Mouse (Mus musculus) embryonic facial prominence, embryonic 12.5 days (tissue): Measurements from ENCODE around the gene Socs3. TPM values are rescaled to one million over a fixed set of nuclear protein-coding genes. Genes with fewer than 3 reads are reported as not detected.

Experiments used
- ATAC-seq: fragments of 200-750 bp; cut with Nextera tagmentation; 2 replicates; pipeline ENCODE4 v1.8.0; 2017; ENCODE audit not compliant: insufficient number of reproducible peaks, insufficient read depth, low FRiP score, low TSS enrichment
- H3K27ac ChIP-seq: fragments of 300-500 bp; sonication (generic); 2 replicates; pipeline ENCODE4 v1.5.1; 2016; ENCODE audit warnings: mild to moderate bottlenecking
- H3K27me3 ChIP-seq: fragments of 300-500 bp; sonication (generic); 2 replicates; pipeline ENCODE4 v1.6.1; 2016; ENCODE audit warnings: mild to moderate bottlenecking, moderate library complexity
- H3K36me3 ChIP-seq: fragments of 300-500 bp; sonication (generic); 2 replicates; pipeline ENCODE4 v1.6.1; 2016; ENCODE audit warnings: mild to moderate bottlenecking
- H3K4me1 ChIP-seq: fragments of 300-500 bp; sonication (generic); 2 replicates; pipeline ENCODE4 v1.6.1; 2016
- H3K4me2 ChIP-seq: fragments of 300-500 bp; sonication (generic); replicated peaks from 2 replicates; pipeline ENCODE4 v1.6.1; 2016; ENCODE audit warnings: mild to moderate bottlenecking, moderate library complexity
- H3K4me3 ChIP-seq: fragments of 300-500 bp; sonication (generic); 2 replicates; pipeline ENCODE4 v1.5.1; 2016; ENCODE audit warnings: mild to moderate bottlenecking
- H3K9ac ChIP-seq: fragments of 300-500 bp; sonication (generic); 2 replicates; pipeline ENCODE4 v1.6.1; 2016; ENCODE audit warnings: mild to moderate bottlenecking, moderate library complexity
- H3K9me3 ChIP-seq: fragments of 300-500 bp; sonication (generic); 2 replicates; pipeline ENCODE4 v1.6.1; 2016; ENCODE audit warnings: mild to moderate bottlenecking, moderate library complexity
- WGBS: fragments of 180-500 bp; shearing (Covaris S2); methylation state at CpG from one replicate; pipeline ENCODE4 v1.1.7; 2016; 5-methylcytosine and 5-hydroxymethylcytosine counted together
- microRNA-seq: library from miRNA; unstranded; fragments of <30 nt; microRNA quantifications from one replicate; pipeline ENCODE4, GENCODE M21; 2017
- polyA plus RNA-seq: library from polyadenylated mRNA; unstranded; fragments of >200 nt; fragmentation: Nextera tagmentation; extraction: Ambion mirVana; gene quantifications from 2 replicates; pipeline ENCODE4 v1.2.1, GENCODE M21; 2016

The Socs3 gene
- polyA plus RNA-seq, 1 experiment from 2014 or later: 18.4 TPM

DNA sequence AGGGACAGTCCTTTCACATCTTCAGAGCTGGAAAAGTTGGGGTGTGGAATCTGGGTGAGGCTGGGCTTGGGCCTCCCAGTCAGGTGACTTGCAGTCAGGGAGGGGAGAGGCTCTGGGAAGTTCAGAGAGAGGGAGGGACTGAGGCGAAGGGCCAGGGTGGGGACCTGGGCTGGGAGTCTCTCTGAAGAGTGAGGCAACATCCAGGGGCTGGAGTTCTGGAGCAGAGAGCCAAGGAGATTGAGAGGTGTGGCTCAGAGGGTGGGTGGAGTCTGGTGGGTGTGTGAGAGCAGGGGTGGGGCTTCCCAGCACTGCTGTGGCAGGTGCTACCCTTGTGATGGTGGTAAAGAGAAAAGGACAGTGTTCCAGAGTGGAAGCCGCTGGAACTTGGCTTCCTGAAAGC lies 35.7 kb downstream of the Socs3 start:
- H3K36me3 ChIP-seq: no peaks in the 10 kb centered on the region
- peaks cover 19% of the 10 kb centered on the region for H3K27me3 ChIP-seq
- 0 out of 2 replicates have a peak overlapping the region, but pooled peaks have one; percentile 12 for H3K27ac ChIP-seq
- H3K4me3 ChIP-seq: no peak overlapping the region
- no peaks in the 10 kb centered on the region for H3K9me3 ChIP-seq
- no peak overlapping the region for H3K4me2 ChIP-seq
- H3K4me1 ChIP-seq: peaks cover 73% of the 10 kb centered on the region
- 23% methylated on average over 2 of the region's 2 CpGs for WGBS
- no peak overlapping the region for H3K9ac ChIP-seq
- ATAC-seq: 0 out of 2 replicates have a peak, but pooled peaks have one; percentile 30

DNA sequence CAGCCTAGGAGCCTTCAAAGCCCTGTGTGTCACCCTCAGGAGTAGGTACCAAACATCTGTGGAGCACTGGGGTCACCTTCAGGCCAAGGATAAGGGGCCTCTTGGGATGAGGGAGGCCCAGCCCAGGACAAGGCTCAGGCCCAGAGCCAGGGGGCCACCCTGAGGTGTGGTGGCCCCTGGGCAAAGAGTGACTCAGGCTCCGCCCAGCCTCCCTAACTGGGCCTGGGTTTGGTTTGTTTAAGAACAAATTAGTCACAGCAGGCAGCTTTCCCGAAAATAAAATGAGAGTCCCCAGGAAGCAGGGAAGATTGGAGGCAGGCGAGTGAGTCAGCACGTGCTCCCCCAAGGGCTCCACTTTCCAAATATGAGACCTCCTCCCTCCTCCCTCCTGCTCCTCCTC lies 37.7 kb downstream of the Socs3 start:
- Histone ChIP-seq H3K4me2 (no peak overlapping the region), H3K9me3 (no peaks in the 10 kb centered on the region), H3K9ac (no peak overlapping the region), H3K4me1 (peaks cover 62% of the 10 kb centered on the region), H3K27me3 (peaks cover 19% of the 10 kb centered on the region), H3K4me3 (no peak overlapping the region), H3K36me3 (no peaks in the 10 kb centered on the region), H3K27ac (peak overlapping the region; percentile 77)
- WGBS: 31% methylated on average over 4 of the region's 4 CpGs
- no peak for ATAC-seq

DNA sequence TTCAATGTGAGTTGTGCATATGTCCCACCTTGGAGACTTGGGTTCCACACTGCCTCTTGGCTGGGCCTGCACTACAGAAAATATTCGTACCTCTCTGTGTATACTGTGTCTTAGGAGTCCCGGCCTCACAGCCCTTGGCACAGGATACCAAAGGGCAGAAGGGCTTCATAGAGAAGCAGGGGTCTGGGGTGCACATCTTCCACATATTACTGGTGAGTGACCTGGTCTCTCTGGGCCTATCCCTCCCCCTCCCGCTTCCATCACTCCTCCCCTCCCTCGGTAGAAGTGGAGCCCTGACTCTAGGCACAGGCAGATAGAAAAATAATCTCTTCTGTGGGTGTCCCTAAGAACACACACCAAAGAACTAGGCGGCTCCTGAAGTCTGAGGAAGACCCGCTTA lies 38.3 kb downstream of the Socs3 start:
- Histone ChIP-seq H3K9ac (no peak overlapping the region), H3K36me3 (no peaks in the 10 kb centered on the region), H3K27ac (peak overlapping the region; percentile 77; the same call in 1 of the 2 replicates), H3K9me3 (no peaks in the 10 kb centered on the region), H3K4me1 (peaks cover 58% of the 10 kb centered on the region), H3K4me2 (no peak overlapping the region), H3K4me3 (no peak overlapping the region), H3K27me3 (peaks cover 19% of the 10 kb centered on the region)
- no peak for ATAC-seq
- 46% methylated on average over 6 of the region's 6 CpGs for WGBS

DNA sequence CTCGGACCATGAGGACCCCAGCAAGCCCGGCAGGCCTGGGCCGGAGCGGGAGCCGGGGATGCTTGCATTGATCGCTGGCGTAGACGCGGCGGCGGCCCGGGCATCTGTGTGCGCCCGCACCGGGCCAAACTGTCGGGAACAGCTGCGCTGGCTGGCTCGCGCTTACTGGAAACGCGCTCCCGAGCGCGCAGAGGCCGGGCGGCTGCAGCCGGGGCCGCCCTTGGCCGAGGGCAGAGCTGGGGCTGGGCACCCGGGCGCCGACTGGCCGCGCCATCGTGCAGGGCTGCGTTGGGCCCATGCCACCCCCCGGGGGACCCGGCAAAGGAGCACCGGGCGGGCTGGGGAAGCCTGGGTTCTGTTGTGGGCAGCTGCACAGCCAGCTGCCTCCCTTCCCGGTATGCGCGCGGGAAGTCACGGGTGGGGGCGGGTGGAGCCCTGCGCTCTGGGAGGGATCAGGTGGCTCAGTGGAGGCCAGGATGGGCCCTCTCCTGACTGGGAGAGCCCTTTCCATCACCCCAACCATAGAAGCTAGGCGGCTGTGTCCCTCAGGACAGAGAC lies 39.0 kb downstream of the Socs3 start:
- H3K4me3 ChIP-seq: peak overlapping the region; percentile 43
- 0 out of 2 replicates have a peak, but pooled peaks have one; percentile 7 for ATAC-seq
- peak overlapping the region; percentile 89 for H3K4me2 ChIP-seq
- H3K4me1 ChIP-seq: peaks cover 51% of the 10 kb centered on the region
- H3K9ac ChIP-seq: peak overlapping the region; percentile 69
- WGBS: 2% methylated on average over 47 of the region's 48 CpGs
- H3K27ac ChIP-seq: no peak overlapping the region; the same call in 1 of the 2 replicates
- H3K36me3 ChIP-seq: no peaks in the 10 kb centered on the region
- no peaks in the 10 kb centered on the region for H3K9me3 ChIP-seq
- H3K27me3 ChIP-seq: peaks cover 19% of the 10 kb centered on the region

DNA sequence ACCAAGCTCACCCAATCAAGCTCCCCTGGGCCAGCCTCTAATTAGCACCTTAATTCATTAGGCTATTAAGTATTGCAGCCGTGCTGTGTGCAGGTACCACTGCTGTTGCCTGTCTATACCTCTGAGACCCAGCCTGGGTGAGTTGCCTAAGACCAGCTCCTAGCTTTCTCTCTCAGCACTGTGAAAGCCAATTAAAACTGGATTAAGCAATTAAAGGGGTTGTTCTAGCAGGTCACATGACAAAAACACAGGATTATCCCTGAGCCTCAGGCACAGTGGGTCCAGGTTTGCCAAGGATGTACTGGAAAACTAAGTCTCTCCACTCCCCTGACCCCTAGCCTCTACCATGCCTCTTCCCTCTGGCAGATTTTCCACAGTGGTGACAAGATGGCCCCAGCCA lies 44.3 kb downstream of the Socs3 start:
- no peak overlapping the region for H3K9ac ChIP-seq
- peaks cover 13% of the 10 kb centered on the region; the same call in 1 of the 2 replicates for H3K27me3 ChIP-seq
- H3K9me3 ChIP-seq: no peaks in the 10 kb centered on the region
- ATAC-seq: no peak; the same call in 1 of the 2 replicates
- H3K4me1 ChIP-seq: peaks cover under 1% of the 10 kb centered on the region; the same call in 1 of the 2 replicates
- 73% methylated on average over 1 of the region's 1 CpGs for WGBS
- H3K4me2 ChIP-seq: no peak overlapping the region
- H3K36me3 ChIP-seq: no peaks in the 10 kb centered on the region
- H3K4me3 ChIP-seq: no peak overlapping the region
- H3K27ac ChIP-seq: no peak overlapping the region

DNA sequence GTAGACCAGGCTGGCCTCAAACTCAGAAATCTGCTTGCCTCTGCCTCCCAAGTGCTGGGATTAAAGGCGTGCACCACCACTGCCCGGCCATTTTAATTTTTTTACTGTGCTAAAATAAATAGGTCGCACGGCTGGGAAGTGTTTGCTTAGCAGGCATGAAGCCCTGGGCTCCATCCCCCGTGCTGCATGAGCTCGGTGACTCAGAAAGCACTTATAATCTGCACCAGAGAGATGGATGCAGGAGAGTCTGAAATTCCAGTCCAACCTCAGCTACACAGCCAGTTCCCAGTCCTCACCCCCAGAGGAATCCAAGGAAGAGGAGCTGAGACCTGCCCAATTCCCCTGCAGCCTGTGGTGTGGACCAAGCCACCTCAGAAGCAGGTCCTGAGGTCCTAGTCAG lies 45.4 kb downstream of the Socs3 start:
- H3K27ac ChIP-seq: no peak overlapping the region
- H3K4me1 ChIP-seq: no peaks in the 10 kb centered on the region
- no peak overlapping the region for H3K4me3 ChIP-seq
- H3K4me2 ChIP-seq: no peak overlapping the region
- 69% methylated on average over 6 of the region's 6 CpGs for WGBS
- H3K36me3 ChIP-seq: no peaks in the 10 kb centered on the region
- ATAC-seq: no peak
- no peak overlapping the region for H3K9ac ChIP-seq
- 0 out of 2 replicates have a peak, but pooled peaks cover 2% of the 10 kb centered on the region for H3K27me3 ChIP-seq
- no peaks in the 10 kb centered on the region for H3K9me3 ChIP-seq

DNA sequence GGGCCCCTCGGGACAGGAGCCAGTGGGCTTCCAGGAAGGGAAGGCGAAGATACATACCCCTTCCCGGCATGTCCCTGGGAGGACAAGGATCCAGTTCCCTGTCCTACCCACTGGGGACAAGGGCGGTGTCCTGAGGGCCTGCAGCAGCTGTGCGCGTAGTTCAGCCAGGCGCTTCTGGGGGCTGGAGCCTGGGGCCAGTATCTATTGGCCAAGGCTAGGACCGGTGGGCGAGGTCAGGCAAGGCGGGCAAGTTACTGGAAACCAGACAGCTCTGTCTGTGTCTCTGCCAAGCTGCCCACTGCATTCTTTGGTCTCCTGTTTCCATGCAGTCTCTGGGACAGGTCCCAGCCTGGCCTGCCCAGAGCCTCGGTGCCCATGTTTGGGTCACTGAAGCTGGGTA lies 46.6 kb downstream of the Socs3 start:
- ATAC-seq: no peak
- Histone ChIP-seq H3K4me3 (no peak overlapping the region), H3K27ac (no peak overlapping the region), H3K27me3 (no peaks in the 10 kb centered on the region), H3K9me3 (no peaks in the 10 kb centered on the region), H3K4me1 (0 out of 2 replicates have a peak, but pooled peaks cover 5% of the 10 kb centered on the region), H3K36me3 (no peaks in the 10 kb centered on the region), H3K9ac (no peak overlapping the region), H3K4me2 (no peak overlapping the region)
- 80% methylated on average over 11 of the region's 11 CpGs for WGBS

DNA sequence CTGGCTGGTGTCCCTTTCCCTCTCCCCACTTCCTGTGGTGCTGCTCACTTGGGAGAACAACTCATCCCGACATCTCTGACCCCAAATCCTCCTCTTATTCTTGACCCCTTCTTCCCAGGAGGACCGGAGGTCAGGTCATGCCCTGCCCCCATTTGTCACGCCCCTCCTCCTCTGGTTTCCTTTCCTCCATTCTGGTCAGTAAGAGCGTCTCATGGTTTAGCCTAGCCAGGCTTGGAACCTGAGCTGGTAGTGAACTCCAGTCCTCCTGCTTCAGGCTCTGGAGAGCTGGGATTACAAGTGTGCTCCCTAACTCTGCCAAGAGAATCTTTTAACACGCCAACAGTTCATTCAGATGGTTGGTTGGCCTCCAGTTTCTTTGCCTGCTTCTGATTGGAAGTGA lies 50.6 kb downstream of the Socs3 start:
- no peak overlapping the region for H3K9ac ChIP-seq
- H3K27ac ChIP-seq: no peak overlapping the region
- H3K36me3 ChIP-seq: no peaks in the 10 kb centered on the region
- no peak overlapping the region for H3K4me2 ChIP-seq
- 0 out of 2 replicates have a peak, but pooled peaks cover 5% of the 10 kb centered on the region for H3K4me1 ChIP-seq
- ATAC-seq: no peak
- H3K4me3 ChIP-seq: no peak overlapping the region
- peaks cover 7% of the 10 kb centered on the region; the same call in 1 of the 2 replicates for H3K9me3 ChIP-seq
- H3K27me3 ChIP-seq: no peaks in the 10 kb centered on the region
- WGBS: 5% methylated on average over 5 of the region's 5 CpGs

DNA sequence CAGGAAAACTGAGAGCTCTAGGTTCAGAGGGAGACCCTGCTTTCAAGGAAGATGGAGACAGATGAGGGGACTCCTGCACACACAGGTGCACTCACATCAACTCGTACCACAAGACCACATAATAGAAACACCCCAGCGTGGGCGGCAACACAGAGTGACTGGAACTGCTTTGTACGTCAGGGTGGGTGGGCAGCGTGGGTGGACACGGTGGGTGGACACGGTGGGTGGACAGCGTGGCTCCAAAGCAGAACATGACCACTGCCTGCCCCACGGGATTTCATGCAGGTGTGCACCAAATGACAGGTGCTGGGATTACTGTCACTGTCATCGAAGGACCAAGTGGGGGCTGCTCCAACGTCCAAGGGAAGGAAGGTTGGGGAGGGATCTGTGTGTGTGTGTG lies 51.3 kb downstream of the Socs3 start:
- Histone ChIP-seq H3K4me3 (no peak overlapping the region), H3K4me1 (0 out of 2 replicates have a peak, but pooled peaks cover 5% of the 10 kb centered on the region), H3K27ac (no peak overlapping the region), H3K9me3 (peaks cover 7% of the 10 kb centered on the region; the same call in 1 of the 2 replicates), H3K36me3 (no peaks in the 10 kb centered on the region), H3K4me2 (no peak overlapping the region), H3K9ac (no peak overlapping the region), H3K27me3 (no peaks in the 10 kb centered on the region)
- WGBS: 77% methylated on average over 11 of the region's 11 CpGs
- no peak for ATAC-seq

Small RNA genes within 50 kb of the gene (microRNA-seq; reads per million reads assigned to microRNA genes)
- not detected for gene Mir6933

Other genes starting within 250 kb of the Socs3 start
- 1.3 TPM in 2 replicates for gene Tmc8, start 188.0 kb downstream of the Socs3 start, polyA plus RNA-seq
- 17.5 and 19.1 TPM in 2 replicates for gene Tmc6, start 187.8 kb downstream of the Socs3 start, polyA plus RNA-seq
- 0.26 TPM in 1 of 2 replicates, not detected in the other for gene 6030468B19Rik, start 172.4 kb downstream of the Socs3 start, polyA plus RNA-seq
- gene Gm20708, start 160.4 kb downstream of the Socs3 start, polyA plus RNA-seq: 0.54 and 1.3 TPM in 2 replicates
- 29.6 and 31.0 TPM in 2 replicates for gene Syngr2, start 160.4 kb downstream of the Socs3 start, polyA plus RNA-seq
- 4.3 and 4.9 TPM in 2 replicates for gene Afmid, start 144.1 kb downstream of the Socs3 start, polyA plus RNA-seq
- 117 and 129 TPM in 2 replicates for gene Tk1, start 144.0 kb downstream of the Socs3 start, polyA plus RNA-seq
- gene Birc5, start 120.8 kb downstream of the Socs3 start, polyA plus RNA-seq: 312 and 318 TPM in 2 replicates
- not detected in 2 replicates for gene Tmem235, start 109.3 kb downstream of the Socs3 start, polyA plus RNA-seq
- gene Tha1, start 96.6 kb downstream of the Socs3 start, polyA plus RNA-seq: 2.5 and 2.8 TPM in 2 replicates
- gene Pgs1, start 16.2 kb upstream of the Socs3 start, polyA plus RNA-seq: 43.0 and 46.2 TPM in 2 replicates
- gene Dnah17, start 160.6 kb upstream of the Socs3 start, polyA plus RNA-seq: 0.23 and 0.27 TPM in 2 replicates